Mouse (Mus musculus) frontal cortex, adult (tissue): ENCODE results near the gene Fam214a.
A peak's percentile ranks its signal among the peaks of the same experiment; 100 is the strongest.

Source experiments
- ATAC-seq: cut with Nextera tagmentation; 2 replicates; pipeline ENCODE4 v1.9.2; 2017; ENCODE audit warnings: mild to moderate bottlenecking, moderate library complexity, mixed read lengths; ENCODE audit not compliant: low TSS enrichment

The Fam214a gene

DNA sequence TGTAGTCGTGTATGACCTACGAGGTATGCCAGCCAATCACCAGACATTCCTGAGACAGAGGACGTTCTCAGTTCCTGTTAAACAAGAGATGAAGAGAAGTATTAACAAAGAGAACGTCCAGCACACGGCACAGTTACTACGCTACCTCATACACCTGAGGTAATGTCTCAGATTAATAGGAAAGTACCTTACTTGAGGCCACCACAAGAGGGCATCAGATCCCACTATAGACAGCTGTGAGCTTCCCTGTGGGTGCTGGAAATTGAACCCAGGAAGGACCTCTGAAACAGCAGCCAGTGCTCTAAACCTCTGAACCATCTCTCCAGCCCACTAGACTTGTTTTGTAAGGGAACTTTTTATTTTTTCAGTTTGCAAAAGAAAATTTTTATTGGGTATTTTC, 73.0 kb downstream of the Fam214a start:
- ATAC-seq, result peak; percentile 65; the same call in 1 of the 2 replicates

GRCm38 (mm10) chr9:75032408-75032807, 79.7 kb downstream of the Fam214a start:
- ATAC-seq, result no peak

DNA sequence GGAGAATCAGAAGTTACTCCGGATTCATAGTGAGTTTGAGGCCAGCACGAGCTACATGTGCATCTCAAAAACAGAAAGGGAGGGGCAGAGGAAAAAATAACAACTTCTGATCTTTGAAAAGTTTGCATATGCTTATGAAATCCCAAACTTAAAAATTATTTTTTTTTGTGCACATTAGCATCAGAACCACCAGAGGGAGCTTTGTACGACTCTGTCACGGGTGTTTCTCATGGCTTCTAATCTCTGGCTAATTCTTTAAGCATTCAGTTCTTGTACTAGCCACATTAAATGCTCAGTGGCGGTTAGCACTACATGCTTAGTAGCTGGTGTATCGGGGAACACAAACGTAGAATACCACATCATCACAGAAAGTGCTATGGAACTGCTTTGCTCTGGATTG, 80.5 kb downstream of the Fam214a start:
- no peak; the same call in 1 of the 2 replicates for ATAC-seq

DNA sequence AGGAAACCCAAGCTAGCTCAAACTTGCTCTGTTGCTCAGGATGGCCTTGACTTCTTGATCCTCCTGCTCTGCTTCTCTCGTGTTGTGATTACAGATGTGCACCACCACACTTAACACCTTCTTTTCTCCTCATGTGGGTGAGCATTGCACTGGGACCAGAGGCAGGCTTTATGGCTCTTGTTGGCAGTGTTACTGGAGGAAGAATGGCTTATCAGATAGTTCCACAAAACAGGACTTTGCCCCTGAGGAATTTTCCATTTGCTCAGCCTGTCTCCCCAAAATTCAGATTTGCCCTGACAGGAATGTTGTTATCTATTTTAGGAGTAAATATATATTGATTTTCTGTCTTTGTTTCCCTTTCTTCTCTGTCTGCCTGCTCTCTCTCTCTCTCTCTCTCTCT, 82.0 kb downstream of the Fam214a start:
- ATAC-seq, result no peak

DNA sequence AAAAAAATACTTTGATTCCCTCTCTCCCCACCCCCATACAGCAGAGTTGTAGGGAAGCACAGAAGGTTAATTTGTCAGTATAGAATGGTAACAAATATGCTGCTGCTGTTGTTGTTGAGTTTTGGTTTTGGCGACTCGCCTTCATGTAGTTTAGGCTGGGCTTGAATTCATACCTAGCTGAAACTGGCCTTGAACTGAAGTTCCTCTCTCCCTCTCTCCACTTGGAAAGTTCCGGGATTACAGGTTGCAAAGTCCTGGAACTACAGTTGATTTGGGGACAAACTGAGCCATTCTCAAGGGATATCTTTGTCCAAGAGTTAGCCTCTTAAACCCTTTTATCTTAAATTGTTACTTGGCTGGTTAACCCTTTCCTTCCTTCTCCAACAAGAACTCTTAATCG, 83.3 kb downstream of the Fam214a start:
- ATAC-seq, result no peak

- peak; percentile 98 for ATAC-seq
Measured at GRCm38 (mm10) chr9:75037451-75038356, 85.0 kb downstream of the Fam214a start, which contains the start of gene Arpp19. Gene Arpp19, plus strand, starts transcription at chr9:75037614.

DNA sequence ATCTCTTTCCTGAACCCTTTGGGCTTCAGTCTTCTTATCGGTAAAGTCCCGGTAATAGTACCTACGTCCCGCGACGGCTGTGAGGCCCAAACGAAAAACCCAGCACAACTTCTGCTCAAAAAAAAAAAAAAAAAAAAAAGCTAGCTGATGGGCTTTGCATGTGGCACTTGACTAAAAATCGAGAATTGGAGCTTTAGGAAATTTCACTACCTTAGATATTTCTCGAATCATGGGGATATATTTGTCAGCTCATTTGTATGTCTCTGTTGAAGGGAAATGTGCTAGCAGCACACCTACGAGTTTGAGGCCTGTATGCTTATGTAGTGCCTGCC, 85.6 kb downstream of the Fam214a start:
- ATAC-seq, result no peak

GRCm38 (mm10) chr9:75040566-75040965, 87.9 kb downstream of the Fam214a start:
- ATAC-seq, result no peak

DNA sequence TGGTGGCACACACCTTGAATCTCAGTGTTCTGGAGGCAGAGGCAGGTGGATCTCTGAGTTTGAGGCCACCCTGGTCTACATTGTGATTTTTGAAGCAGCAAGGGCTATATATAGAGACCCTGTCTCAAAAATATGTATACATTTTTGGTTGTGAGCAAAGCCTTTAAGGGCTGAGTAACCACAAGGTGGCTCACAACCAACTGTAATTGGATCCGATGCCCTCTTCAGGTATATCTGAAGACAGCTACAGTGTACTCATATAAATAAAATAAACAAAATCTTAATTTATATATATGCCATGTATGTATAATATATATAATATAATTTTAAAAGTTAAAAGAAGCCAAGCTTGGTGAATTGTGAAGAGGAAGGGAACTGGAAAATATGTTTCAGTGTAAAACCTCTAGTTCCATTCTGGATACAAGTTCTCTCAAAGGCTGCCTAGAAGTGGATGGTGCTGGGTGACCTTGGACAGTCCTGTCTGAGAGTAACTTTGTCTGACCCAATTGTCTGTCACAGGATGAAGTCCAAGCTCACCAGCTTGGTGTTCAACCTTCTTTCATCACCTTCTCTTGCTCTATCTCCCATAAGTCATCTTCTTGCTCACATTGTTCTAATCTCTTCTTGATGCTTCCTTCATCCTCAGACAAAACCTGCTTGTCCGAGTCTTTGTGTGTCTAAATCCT, 89.3 kb downstream of the Fam214a start:
- no peak for ATAC-seq

GRCm38 (mm10) chr9:75043191-75043590, 90.5 kb downstream of the Fam214a start:
- ATAC-seq, result no peak

DNA sequence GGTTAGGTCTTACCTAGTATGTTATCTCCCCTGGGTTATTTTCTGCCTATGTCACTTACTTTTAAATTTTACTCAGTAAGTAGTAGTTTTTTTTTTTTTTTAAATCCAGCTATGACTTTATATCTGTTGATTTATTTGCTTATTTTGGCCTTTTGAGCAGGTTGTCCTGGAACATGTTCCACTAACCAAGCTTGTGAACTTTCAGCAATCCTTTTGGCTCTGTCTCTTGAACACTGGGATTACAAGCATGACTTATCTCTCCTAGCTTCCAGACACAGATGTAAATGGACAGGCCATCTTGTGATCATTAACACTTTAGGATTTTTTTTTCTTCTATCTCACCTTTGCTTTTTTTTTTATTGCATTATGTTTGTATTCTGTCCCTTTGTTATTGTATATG, 94.4 kb downstream of the Fam214a start:
- no peak for ATAC-seq

DNA sequence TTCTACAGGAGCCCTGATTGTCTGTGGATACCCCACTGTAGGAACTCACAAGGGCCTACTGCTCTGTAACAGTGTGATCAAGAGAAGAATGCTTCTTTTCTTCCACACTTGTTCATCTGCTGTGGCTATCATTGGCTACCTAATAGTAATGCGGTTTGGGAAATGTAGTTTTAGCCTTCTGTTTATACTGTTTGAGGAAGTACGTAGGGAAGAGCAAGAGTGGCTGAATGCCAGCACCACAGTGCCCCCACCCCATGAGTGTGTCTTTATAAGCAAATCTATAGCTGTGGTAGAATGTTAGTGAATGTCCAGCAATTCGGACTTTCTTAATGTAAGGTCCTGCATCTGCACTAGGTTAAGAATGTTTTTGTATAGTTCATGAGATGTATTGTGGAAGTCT, 96.4 kb downstream of the Fam214a start:
- ATAC-seq, result no peak

DNA sequence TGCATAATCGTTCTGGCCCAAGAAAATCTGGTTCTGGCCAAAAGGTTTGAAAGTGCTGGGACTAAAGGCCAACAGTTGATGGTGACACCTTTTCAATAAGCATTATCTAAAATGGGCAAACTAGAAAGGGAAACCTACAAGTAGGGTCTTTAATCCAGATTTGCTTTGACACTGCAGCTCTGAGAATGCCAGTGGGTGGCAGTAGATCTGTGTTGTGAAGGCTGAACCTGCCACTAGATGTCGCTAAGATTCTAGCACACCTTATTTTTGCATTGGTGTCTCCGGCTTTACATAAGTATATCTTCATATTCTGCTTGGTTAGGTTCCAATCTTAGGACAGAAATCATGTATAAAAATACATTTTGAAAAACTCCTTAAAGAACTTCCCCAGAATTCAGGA, 97.3 kb downstream of the Fam214a start:
- peak; percentile 77 for ATAC-seq

DNA sequence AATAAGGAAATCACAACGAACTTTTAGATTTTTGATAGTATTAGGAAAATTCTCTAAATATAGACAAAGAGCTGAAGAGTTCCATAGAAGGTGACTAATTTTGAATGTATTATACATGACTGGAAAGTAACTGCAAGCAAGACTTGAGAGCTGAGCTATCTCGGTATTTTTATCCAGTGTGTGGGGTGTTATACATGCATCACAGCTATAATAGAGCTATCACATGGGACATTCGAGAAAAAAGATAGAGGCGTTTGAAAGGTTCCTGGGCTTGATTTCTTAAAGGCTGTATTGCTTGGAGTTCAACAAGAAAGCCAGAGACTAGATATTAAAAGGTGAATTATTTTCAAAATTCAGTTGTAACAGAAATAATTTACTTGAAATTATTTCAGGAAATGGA, 99.2 kb downstream of the Fam214a start:
- ATAC-seq, result peak; percentile 79

GRCm38 (mm10) chr9:75055046-75055445, 102.4 kb downstream of the Fam214a start:
- ATAC-seq, result no peak

- ATAC-seq, result no peak
Measured at GRCm38 (mm10) chr9:75064678-75065331, 112.1 kb downstream of the Fam214a start.

GRCm38 (mm10) chr9:75070457-75071028, 117.9 kb downstream of the Fam214a start, which contains the start of gene Myo5a:
Gene Myo5a, plus strand, starts transcription at chr9:75071015.
- no peak; the same call in 1 of the 2 replicates for ATAC-seq

- ATAC-seq, result peak; percentile 84
Measured at GRCm38 (mm10) chr9:75071029-75071705, 118.5 kb downstream of the Fam214a start.

- peak; percentile 38 for ATAC-seq
Measured at GRCm38 (mm10) chr9:75071706-75072192, 119.1 kb downstream of the Fam214a start.

DNA sequence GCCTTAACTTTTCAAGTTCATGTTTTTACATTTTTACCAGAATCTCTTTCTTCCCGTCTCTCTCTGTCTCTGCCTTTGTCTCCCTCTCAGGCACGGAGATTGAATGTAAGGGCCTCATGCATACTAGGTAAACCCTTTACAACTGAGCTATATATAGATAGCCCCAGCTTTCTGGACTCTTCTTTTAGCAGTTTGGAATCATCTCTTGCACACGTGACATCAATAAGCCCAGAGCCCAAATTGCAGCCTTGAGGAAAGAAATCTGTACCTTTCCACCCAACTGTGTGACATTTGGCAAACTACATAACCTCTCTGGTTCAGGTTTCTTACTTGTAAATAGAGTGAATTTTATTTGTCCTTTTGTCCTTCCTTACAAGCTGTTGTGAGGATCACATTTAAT, 119.7 kb downstream of the Fam214a start:
- peak; percentile 13; the same call in 1 of the 2 replicates for ATAC-seq

DNA sequence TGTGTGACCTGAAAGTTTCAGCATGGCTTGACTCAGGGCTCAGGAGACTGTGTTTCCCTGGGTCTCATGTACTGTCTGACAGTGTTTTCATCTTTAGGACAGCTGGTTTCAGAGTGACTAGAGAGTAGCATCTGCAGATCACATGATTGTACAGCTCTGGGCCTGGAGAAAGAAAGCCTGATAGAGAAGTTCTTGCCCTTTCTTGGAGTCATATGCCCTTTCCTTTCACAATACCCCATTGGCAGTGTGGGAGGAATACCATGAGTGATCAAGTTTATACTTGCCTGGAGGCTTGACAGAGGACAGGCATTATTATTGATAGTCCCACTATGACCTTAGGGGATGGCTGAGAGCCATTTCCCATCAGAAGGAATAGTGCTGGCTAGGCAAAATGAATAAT, 124.5 kb downstream of the Fam214a start:
- ATAC-seq, result no peak
